In the genomic region with DNA sequence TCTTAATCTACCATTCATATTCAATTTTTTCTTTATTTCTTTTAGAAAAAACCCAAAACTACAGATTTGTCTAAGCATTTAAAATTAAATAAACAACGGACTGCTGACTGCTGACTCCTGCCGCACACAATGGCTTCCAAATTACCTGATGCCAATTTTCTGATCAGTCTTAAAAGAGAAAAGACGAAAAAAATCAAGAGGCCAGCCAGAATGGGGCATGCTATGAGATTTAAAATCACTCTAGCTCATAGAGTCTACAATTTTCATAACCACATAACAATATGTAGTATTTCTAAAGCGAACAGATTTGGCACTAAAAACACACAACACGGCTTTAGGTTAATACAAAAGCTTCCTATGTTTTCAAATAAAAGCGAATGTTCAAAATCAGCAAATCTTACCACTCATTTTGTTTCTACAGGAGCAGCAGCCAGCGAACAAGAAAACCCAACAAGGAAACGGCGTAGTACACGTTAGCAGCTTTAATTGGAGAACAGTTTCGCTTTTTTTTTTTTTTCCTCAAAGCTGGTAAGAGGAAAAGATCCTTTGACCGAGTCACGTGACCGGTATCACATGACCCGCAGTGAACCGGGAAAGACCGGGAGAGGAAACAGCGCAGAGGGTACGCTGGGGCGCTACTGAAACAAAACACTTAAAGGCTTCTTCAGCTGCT, we compare ENCODE assay signal across 8 mouse cellular contexts.
DNase-seq lines count a peak whose midpoint lies in the region; ATAC-seq and TF ChIP-seq lines count a peak whose summit lies in the region.

No protein-coding gene starts in this region.

- no peaks in the 10 kb centered on the region for H3K9me3 ChIP-seq in hindbrain, embryonic 12.5 days (replicated peaks)
- H3K9me3 ChIP-seq in lung, postnatal 0 days (ENCODE audit: low read length): no peaks in the 10 kb centered on the region

- no peak for TF ChIP-seq CTCF in lung, postnatal 0 days (IDR thresholded peaks at IDR 0.05)

- peak overlapping the region; percentile 79 for H3K27ac ChIP-seq in hindbrain, embryonic 12.5 days
- H3K27ac ChIP-seq in lung, postnatal 0 days (ENCODE audit: low read length): peak overlapping the region; percentile 66

- H3K4me3 ChIP-seq in hindbrain, embryonic 12.5 days: peak overlapping the region; percentile 51
- peak overlapping the region; percentile 45 for H3K4me3 ChIP-seq in lung, postnatal 0 days (ENCODE audit: low read depth, low read length)

- ATAC-seq in hindbrain, embryonic 12.5 days (ENCODE audit: low FRiP score): peak; percentile 96
- ATAC-seq in lung, postnatal 0 days: peak; percentile 96

- peaks cover 3% of the 10 kb centered on the region; the same call in 1 of the 2 replicates for H3K36me3 ChIP-seq in hindbrain, embryonic 12.5 days
- H3K36me3 ChIP-seq in lung, postnatal 0 days (ENCODE audit: insufficient read depth, low read length): no peaks in the 10 kb centered on the region

- peak overlapping the region; percentile 69 for H3K4me2 ChIP-seq in hindbrain, embryonic 12.5 days (replicated peaks)
- H3K4me2 ChIP-seq in lung, postnatal 0 days (replicated peaks; ENCODE audit: low read depth, low read length): peak overlapping the region; percentile 50

- H3K27me3 ChIP-seq in hindbrain, embryonic 12.5 days: no peaks in the 10 kb centered on the region
- no peaks in the 10 kb centered on the region for H3K27me3 ChIP-seq in lung, postnatal 0 days (replicated peaks; ENCODE audit: insufficient read depth, low read length)

- peak overlapping the region; percentile 68 for H3K9ac ChIP-seq in hindbrain, embryonic 12.5 days
- peak overlapping the region; percentile 57 for H3K9ac ChIP-seq in lung, postnatal 0 days (replicated peaks; ENCODE audit: low read depth)

- TF ChIP-seq EP300 in lung, postnatal 0 days (IDR thresholded peaks at IDR 0.05): peak; percentile 51

- WGBS in hindbrain, embryonic 12.5 days: 4% methylated on average over 20 of the region's 20 CpGs
- WGBS in lung, postnatal 0 days: 1% methylated on average over 20 of the region's 20 CpGs

- peaks cover 16% of the 10 kb centered on the region for H3K4me1 ChIP-seq in hindbrain, embryonic 12.5 days
- H3K4me1 ChIP-seq in lung, postnatal 0 days (ENCODE audit: insufficient read depth, low read depth, low read length): peaks cover 8% of the 10 kb centered on the region; the same call in 1 of the 2 replicates

- peak; percentile 92 for DNase-seq in R1 (ENCODE audit: low read depth, low spot score)
- DNase-seq in cerebellum, postnatal 14 days: peak; percentile 92 to 94
- DNase-seq in frontal cortex, postnatal 14 days (ENCODE audit: low spot score in 2 of 2): peak; percentile 80 to 85
- peak; percentile 77 to 85 for DNase-seq in layer of hippocampus, postnatal 10 days (ENCODE audit: low spot score in 2 of 2)
- peak; percentile 97 for DNase-seq in lung, postnatal 0 days (ENCODE audit: low spot score)
- DNase-seq in ovary, postnatal 10 days (ENCODE audit: low spot score): peak; percentile 63
- peak; percentile 82 for DNase-seq in thymus, postnatal 0 days (ENCODE audit: low spot score)

Comparison
In these comparisons a context has a peak if more than half of its experiments do, and no peak if none do; other contexts are left out.
1. Peak in every context shown above with its lines: DNase-seq, ATAC-seq, H3K4me3 ChIP-seq and H3K27ac ChIP-seq.